Mouse (Mus musculus) subcutaneous adipose tissue, adult 2 months (tissue): Measurements from ENCODE around the gene Asnsd1. TPM values are rescaled to one million over a fixed set of nuclear protein-coding genes. Genes with fewer than 3 reads are reported as not detected.

Experiments
- polyA plus RNA-seq: library from polyadenylated mRNA; depleted of rRNA; stranded (reverse); fragments of >200 nt; gene quantifications from 2 replicates; pipeline ENCODE4 v1.2.3, GENCODE M21; 2012; ENCODE audit warnings: low replicate concordance; rRNA removed

The Asnsd1 gene
- polyA plus RNA-seq = 9.9 and 10.7 TPM in 2 replicates

DNA sequence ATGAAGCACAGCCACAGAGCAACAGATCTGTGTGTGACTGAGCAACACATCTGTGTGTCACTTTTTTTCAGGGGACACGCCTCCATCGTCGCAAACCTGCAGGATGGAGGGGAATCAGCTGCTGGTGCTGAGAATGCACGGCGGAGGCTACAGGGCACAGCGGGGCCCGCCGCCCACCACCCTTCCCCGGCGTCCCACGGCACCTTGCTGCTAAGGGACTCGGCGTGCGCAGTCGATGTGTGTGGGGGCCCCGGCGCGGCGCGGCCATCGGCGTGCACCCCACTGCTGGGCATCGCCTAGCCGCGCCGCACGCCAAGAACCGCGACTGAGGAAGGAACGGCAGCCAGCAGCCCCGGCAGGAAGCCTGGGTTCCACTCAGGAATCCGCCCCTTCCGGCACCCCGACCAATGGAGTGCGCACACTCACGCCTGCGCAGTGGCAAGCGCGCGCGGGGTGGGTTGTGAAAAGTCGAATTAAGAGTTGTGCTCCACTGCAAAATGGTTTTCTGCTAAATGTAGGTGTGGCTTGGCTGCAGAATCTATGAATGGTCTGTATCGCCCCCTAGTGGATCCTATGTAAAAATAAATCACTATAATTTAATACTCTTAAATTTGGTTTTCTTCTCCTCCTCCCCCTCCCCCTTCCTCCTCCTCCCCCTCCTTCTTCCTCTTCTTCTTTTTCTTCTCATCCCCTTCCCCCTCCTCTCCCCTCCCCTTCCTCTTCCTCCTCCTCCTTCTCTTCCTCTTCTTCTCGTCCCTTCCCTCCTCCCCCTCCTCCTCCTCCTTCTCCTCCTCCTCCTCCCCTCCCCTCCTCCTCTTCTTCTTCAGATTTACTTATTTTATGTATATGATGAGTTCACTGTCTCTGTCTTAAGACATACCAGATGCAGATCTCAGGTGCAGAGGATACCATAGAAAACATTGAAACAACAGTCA lies at the start of gene Asnsd1, which contains the start of the genes Asdurf and Gm28551:
Gene Asnsd1, minus strand, starts transcription at position 426 of the 935 bp plus-strand sequence.
Gene Asdurf, minus strand, starts transcription at position 293 of the 935 bp plus-strand sequence.
Gene Gm28551, minus strand, starts transcription at position 341 of the 935 bp plus-strand sequence.

DNA sequence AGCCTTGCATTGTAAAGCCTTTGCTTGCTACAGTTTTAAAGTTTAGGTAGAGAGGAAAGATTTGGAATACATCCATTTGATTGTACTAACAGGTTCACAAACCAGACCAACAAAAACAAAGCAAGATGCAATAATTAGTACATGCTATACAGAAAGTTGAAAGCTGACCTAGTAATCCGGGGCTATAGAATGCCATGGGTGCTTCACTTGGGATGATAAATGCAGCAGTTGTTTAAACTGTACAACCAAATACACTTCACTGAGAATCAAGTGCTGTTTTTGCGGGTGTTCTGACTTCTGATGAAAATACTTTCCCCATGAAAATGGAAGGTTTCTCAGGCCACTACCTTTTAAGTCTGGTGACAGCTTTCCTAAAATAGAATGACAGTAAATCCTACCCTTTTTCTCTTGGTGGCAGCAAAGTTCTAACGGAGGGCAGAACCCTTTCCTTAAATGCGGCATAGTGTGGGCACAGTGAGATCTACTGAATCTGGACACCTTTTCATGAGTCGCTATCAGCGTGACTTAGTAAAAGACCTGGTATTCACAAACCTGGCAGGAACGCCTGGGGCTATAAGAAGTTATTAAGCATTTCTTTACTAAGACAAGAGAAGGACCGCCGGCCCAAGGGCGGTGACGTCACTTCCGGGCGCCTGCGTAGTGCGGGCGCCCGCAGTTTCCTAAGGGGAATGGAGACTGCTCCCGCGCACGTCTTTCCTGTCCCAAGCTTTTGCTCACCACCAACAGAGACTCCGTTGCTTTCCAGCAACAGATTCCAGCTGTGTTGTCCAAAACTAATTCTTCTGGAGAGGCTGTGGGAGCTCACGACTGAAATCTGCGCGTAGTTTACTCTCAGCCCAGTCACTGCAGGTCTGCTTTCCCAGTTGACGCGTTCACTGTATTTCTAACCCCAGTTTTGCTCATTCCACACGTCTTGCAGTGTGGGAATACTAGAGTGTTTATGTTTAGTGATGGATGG lies 39.3 kb downstream of the Asnsd1 start, which contains the start of gene Osgepl1:
Gene Osgepl1, plus strand, starts transcription at position 636 of the 979 bp plus-strand sequence.

DNA sequence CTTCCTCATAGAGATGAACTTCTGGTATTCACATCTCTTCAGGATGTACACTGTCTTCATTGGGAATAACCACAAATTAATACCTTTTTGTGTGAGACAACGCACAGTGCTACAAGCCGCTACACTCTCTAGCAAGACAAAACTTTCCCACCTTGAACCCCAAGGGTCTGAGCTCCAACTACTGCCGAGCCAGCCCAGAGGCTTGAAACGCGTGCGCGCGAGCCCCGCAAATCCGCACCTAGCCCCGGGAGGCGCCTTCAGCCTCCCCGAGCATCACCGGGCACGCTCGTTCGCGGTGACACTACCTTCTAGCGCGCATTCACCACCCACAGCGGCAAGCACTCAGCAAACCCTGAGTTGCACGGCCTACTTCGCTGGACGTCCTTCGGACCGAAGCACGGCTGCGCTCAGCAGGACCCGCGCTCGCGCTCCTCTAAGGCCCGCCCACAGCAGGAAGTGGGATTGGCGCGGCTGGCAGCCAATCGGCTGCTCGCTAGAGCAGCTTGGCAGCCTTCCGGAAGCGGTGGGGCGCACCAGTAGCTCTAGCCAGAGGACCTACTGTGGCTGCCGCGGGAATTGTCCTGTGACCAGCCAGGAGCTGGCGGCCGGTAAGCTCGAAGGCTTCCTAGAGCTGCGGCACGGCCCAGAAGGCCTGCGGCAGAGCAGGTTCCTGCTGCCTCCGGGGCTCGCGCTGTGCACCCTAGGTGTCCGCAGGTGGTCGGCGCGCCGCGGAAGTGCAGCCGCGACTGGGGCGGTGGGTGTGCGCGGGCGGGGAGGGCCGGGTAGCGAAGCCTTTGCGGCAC lies 55.8 kb downstream of the Asnsd1 start, which contains the start of the genes Pms1, Ormdl1 and Gm28778:
Gene Pms1, minus strand, starts transcription at position 438 of the 803 bp plus-strand sequence.
Gene Ormdl1, plus strand, starts transcription at position 515 of the 803 bp plus-strand sequence.
Gene Gm28778, plus strand, starts transcription at position 531 of the 803 bp plus-strand sequence.

Other genes with a start within 250 kb of the Asnsd1 start
- gene 1700019A02Rik, start 165.1 kb downstream of the Asnsd1 start, polyA plus RNA-seq = not detected in 2 replicates
- gene Pms1, start 55.7 kb downstream of the Asnsd1 start, polyA plus RNA-seq = 0.32 and 1.1 TPM in 2 replicates
- 5.3 and 6.8 TPM in 2 replicates for gene Ormdl1, start 55.7 kb downstream of the Asnsd1 start, polyA plus RNA-seq
- gene Gm28778, start 55.6 kb downstream of the Asnsd1 start, polyA plus RNA-seq = 5.8 and 15.5 TPM in 2 replicates
- gene Osgepl1, start 39.1 kb downstream of the Asnsd1 start, polyA plus RNA-seq = 7.0 and 9.3 TPM in 2 replicates
- not detected in 2 replicates for gene Asdurf, start 133 bp downstream of the Asnsd1 start, polyA plus RNA-seq
- not detected in 2 replicates for gene Gm28551, start 85 bp downstream of the Asnsd1 start, polyA plus RNA-seq